Mouse (Mus musculus): Measurements from ENCODE around the gene Sema3d.

Sema3d gene

DNA sequence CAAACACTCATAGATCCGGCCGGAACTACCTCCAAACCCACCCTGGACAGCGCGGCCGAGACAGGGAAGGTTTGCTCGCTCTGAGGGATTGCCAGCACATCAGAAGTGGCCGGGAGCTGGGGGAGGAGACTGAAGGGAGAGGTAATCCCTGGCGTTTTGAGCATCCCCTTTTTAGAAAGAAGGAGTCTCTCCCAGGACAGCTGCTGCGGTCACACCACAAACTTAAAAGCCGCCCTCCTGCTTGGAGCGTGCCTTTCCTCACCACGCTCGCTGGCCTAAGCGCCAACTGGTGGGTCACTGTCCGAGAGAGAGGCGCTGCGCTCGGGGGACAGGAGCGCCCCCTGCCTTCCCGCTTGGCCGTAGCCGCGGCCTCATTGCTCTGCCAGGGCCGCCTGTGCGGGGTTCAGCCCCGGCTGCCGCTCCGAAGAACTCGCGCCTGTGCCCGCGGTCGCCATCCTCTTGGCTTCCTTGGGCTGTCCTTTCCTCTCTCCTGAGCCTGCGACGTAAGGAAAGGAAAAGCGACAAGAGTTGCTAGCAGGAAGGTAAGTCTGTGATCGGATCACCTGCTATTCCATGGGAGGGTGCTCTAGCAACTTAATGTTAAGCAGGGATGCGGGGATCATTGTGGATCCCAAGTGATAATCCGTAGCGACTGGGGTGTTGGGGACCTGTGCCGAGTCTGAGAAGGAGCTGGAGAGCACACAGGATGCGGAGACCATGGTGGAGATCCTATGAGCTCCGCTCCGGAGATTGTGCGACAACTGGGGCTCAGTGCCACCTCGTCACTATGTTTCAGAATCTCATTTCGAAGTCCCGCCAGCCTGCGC is at the start of gene Sema3d:
Sema3d (plus strand) TSS at position 253 of the 827 bp plus-strand sequence.
- peak; percentile 90 for DNase-seq

DNA sequence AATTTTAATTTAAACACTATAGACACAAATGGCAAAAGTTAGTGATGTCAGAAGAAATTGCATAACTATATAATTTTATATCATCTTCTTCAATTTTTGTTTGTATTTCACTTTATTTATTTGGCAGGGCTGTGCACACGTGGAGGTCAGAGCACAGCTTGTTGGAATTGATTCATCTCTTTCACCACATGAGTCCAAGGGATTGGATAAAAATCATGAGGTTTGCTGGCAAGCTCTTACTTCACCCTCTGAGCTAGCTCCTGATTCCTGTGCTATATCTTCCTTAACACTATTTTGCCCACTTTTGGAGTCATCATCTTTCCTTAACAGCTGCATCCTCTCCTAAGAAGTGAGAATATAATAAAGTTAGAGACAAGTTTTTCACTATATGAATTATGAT is 5.9 kb upstream of the Sema3d start:
- no peak for DNase-seq

DNA sequence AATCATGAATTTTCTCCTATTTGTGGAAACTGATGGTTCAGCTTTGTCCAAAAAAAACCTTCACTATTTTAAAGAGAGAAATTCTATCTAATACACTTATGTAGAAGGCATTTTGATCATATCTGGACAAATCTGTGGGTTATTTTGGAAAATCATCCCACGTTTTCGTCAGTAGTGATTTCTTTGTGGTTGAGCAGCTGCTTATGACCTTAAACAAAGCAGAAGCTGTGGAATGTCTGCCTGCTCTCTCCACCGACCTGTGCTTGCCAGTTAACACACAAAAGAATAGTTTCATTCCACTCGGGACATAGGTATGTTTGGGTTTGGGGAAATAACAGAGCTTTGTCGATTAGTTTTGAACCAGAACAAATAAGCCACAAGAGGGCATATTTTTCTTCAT is 4.3 kb upstream of the Sema3d start:
- no peak for DNase-seq

DNA sequence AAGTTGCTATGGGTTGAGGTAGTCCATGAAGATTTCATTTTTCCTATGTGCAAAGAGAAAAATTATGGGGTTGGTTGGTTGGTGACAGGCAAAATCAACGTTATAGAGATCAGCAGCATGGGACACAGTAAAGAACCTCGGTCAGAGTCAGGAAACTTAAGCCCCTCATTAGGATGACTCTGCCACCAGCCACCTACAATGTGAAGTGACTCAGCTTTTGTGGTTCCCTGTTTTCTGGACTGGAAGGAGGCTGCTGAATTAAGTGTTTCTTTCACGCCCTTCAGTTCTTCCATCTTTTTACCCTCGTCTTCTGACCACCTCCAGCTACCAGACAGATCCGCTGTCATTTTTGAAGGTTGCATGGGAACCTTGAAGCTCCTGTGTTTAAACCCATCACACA is 1.2 kb upstream of the Sema3d start:
- no peak for DNase-seq

DNA sequence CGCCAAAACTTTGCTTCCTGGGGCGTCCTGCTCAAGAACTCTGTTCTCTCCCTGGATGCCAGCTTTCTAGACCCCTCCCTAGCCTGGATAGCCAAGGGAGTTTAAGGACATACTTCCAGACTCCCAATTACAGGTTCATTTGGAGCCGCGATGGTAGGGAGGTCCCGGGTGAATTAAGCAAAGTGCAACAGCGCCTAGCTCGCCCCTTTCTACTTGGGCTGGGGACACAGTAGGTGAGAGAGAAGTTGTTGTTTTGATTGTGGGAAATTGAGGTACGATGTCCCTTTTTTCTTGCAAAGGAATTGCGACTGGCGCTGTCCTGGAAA is 738 bp downstream of the Sema3d start:
- no peak for DNase-seq

DNA sequence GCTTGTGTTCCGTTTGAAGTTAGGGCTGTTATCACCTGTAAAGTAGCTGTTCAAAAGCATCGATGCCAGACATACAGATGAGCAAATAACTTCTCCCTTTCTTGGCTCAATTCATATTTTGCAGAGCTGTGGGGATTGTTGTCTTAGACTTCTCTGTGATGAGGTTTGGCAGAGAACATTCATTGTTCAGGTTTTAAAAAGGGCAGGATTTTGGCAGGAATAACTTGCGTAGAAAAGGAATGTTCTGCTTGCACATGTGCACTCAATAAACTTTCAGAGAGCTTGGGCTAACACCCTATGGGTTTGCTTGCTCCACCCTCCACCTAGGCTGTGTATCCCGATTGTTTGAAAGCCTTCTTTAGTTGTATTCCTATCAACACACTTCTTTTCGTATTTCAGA is 9.5 kb downstream of the Sema3d start:
- DNase-seq = no peak

DNA sequence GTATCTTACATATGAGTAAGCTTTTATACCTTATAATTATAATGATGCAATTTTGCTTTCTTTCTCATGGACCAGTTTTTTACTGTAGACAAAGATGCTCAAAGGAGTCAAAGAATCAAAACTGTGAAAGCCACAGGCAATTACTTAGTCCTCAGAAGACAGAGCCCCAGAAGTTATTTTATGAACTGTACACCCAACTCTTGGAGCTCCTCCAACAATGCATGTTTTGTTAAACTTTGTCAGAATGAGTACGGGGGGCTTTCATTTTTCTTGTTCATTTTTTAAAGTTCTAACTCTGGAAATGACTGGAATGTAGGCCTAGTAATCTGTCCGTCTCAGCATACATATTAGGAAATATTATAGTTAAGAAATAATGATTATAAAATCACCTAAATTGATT is 16.1 kb downstream of the Sema3d start:
- DNase-seq = no peak

DNA sequence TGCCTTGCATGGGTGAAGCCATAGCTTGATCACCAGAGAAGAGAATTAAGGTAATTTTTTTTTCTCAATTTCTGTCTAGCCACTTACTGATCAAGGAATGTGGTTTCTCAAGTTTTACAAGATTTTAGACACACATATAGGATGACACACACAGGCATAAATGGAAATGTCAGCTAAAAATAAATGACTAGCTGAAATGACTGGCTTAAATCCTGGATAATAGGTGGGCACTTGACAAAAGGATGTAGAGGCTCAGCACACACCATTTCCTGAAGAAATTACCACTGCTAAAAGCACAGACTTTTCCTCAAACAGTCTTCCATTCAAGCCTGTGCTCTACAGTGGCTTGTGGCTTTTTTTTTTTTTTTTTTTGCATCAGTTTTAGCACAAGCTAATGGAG is 21.0 kb downstream of the Sema3d start:
- DNase-seq = no peak

DNA sequence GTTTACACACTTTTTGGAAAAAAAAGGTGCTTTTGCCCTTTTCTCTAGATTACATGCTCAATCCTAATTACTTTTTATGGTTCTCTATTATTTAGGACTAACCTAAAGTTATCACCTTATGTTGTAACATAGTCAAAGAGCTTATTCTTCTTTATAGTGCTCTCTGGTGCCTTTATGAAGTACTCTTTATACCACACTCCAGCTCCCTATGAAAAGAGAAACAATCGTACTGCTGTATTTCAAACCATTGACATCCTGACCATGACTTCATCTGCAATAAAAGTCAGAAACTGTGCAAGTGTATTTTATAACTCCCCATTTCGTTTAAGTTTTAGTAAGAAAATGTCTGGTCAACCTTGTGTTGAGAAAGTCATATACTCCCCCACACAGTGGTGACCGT is 29.4 kb downstream of the Sema3d start:
- DNase-seq = no peak

DNA sequence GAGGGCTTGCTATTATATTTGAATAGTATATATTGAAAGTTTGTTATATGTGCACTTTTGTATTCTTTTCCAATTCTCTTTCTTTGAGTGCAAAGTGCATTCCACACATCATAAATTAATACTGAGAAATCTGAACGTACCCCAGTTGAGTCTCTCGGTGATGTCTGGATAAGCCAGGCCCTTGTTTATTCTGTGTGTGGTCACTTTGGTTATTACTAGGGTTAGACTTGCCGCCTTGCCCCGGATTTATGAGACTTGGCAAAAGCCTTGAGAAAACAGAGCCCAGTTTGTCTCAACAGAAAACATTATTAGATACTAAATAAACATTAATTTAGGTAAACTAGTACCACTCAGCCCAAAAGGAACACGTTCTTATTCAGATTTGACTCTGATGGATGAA is 40.1 kb downstream of the Sema3d start:
- DNase-seq = no peak

DNA sequence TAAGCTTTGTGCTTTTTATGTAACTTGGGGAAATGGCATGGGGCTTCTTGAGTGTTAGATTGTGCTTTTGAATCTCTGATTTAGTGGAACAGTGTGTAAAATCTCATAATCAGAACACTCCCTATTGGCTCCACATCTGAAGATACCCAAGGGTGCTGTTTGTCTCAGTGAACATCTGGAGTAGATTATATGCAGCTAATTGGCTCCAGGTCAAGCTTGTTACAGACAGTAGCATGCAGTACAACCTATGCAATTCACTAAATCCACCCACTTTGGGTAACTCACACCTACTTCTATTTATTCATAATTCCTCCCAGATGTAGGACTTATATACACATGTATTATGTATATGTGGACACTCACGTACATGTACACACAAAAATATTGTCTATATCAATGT is 58.6 kb downstream of the Sema3d start:
- no peak for DNase-seq

DNA sequence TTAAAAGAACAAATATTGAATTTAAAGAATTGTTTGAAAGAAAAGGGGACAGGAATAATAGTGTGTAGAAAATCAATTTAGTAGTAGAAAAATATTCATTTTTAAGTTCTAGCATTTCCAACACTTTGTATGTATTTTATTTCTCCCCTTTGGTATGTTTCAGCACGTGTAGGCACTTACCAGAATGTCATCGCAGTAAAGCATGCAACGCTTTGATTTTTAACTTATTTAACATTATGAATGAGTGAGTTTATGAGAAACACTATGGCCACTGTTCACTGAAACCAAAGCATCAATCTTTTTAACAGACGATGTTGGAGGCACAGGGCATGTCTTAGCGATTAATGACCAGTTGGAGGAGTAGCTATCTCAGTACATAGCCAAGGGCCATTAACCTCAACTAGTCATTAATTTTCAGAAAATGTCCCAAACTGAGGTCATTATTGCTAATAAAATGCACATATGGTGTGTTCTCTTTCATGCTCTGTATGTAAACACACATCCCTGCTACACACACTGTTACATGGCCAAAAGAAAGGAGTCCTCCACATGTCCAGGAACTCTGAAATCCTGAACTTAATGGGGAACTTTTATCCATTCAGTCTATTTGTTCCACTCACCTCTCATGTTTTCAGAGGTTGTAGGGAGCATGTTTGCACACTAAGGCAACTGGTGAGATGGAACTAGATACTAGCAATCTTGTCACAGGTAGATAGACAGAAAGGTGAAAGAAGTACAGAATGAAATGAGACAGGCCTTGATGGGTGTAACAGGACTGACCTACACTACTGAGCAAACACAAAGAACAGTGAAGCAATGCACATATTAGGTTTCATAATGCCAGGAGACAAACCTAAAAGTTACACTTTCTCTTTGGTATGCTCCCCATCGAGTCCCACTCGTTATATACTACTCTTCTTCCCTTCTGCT is 59.3 kb downstream of the Sema3d start:
- no peak for DNase-seq

DNA sequence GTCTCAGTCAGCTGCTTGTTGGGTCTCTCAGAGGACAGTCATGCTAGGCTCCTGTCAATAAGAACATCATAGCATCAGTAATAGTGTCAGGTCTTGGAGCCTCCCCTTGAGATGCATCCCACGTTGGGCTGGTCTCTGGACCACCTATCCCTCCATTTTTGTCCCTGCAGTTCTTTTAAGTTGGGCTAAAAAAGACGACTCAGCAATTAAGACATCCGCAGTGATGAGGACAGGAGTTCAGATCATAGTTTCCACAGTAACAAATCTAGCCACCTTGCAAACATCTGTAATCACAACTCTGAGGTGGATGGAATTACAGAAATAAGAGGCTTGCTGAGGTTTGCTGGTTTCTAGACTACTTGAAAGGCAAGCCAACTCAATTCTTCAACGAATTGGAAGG is 67.9 kb downstream of the Sema3d start:
- no peak for DNase-seq

DNA sequence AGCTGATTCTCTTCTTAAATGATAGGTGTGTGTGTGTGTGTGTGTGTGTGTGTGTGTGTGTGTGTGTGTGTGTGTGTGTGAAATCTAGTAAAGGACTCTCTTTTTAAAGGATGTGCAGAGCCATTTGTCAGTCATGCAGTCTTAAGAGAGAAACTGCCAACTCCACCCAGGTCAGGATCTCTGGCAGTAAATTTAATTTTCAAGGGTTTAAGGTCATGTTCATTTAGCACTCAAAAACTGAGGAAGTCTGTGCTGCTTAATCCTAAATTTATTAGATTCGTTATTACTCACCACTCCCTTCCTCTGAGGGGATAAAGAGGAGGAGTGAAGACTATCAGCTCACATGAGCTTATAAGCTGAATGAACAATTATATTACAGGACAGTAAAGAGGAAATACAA is 71.8 kb downstream of the Sema3d start:
- DNase-seq = peak; percentile 21

DNA sequence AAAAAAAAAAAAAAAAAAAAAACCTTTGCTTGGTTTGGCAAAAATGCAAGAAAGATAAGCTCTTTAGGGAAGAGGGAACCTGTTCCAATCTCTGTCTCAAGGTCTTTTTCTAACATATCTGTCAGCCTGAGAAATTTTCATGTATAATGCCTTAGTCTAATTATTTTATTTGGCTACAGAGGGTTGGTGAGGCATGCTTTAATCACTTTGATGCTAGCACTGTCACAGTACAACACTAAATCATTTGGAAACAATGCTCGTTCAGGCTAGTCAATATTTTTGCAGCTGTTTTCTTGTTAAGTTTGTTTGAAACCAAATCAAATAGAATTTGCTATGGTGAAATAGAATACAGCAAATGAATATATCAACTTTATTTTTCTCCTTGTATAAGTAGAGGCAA is 74.3 kb downstream of the Sema3d start:
- no peak for DNase-seq

DNA sequence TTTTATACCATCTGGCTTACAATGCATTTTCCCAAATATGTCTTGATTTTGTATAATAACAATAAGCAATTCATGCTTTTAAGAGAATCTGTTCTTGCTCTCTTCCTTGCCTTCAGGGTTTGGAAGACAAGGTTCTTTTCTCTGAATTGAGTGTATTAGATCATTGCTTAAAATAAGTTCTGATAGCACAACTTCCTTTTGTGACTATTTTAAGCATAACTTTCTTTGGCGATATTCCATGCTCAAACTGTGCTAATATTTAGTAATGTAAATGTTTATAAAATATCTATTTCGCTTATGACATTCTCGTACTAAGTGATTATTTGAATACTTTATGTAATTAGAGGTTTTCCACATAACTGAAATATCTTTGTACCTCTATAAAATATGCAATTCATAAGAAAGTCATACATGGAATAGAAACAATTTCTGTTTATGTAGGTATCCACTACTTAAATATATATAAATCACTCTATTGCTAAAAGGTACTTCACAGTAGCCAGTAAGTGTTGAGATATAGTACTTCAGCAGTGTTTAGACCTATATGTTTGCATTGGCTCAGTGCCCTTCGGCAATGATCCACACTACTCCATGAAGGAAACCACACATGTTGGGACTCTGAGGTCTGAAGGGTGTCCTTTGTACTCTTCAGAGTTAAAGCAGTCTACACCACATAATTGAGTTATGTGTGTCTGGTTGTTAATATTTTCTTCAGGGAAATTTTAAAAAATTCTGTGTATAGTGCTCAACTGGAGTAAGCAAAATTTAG is 84.6 kb downstream of the Sema3d start:
- no peak for DNase-seq

DNA sequence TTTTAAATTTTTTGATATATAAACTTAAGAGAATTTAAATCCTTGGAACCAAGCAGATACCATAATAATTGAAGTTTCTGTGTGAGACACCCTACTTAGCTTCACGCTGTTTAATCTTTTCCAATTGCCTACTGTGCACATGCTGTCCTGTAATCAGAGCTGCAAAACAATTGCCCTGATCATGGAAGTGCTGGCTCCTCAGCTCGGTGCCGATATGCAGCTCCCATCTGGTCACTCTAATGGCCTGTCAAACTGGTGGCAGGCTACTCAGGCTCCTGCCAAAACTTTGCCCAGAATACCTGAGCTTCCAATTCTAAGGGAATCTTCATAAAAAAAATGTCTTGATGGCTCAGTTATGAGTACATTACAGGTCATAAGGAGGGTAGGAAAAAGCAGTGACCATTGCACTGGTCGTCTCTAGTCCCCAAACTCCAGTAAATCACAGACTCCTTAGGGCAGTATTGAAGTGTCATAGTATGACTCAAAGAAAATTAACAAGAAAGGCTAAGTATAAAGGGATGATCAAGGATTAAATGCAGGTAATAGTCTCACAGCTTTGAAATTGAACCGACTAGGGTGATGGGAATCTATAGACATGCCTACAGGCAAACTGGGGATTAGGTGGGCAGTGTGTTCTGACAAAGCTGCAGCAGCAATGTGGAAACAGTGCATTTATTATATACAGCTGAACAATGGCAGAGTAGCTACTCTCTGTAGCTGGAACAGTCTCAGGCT is 91.9 kb downstream of the Sema3d start:
- DNase-seq = no peak

DNA sequence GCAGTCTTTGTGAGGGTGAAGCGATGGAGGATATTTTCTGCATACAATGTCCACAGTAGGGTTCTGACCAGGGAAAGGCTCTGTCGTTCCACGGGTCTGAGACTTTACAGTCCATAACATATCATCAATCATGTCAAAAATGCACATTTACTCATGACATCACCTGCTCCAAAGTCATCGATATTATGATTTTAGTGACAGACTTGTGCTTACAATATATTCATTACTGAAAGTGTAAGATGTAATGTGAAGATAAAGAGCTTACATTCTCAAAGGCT is 92.4 kb downstream of the Sema3d start:
- no peak for DNase-seq

DNA sequence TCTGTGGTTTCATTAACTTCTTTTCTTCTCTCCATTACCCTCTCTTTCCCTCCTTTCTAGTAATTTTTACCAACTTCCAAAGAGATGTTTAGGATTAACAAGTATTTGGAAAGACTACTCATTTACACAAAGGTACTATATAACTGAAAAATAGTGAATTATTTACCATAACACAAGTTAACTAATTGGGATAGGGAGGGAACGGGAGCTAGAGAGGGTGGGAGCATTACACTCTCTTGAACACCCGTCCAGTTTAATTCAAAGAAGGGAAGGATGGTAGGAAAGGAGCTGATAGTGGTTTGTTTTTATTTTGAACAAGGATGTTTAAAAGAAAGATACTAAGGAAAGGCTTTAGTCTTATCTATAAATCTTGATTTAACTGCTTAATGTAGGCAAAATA is 104.7 kb downstream of the Sema3d start:
- DNase-seq = no peak

DNA sequence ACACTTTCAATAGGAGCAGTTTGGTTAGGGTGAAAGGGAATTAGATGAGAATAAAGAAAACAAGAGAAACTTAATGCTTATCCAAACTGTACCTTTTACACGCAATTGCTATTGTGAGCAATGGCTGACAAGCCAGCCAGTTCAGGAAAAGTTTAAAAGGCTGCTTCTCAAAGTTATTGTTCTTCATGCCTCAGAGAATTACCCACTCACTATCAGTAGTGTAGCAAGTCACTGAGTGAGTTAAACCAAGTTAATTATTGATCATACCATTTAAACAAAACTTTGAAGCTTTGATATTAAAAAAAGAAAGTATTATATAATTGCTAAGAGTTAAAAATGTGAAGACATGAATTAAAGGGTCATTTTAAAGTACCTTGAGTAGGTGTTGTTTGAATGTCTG is 108.5 kb downstream of the Sema3d start:
- no peak for DNase-seq

DNA sequence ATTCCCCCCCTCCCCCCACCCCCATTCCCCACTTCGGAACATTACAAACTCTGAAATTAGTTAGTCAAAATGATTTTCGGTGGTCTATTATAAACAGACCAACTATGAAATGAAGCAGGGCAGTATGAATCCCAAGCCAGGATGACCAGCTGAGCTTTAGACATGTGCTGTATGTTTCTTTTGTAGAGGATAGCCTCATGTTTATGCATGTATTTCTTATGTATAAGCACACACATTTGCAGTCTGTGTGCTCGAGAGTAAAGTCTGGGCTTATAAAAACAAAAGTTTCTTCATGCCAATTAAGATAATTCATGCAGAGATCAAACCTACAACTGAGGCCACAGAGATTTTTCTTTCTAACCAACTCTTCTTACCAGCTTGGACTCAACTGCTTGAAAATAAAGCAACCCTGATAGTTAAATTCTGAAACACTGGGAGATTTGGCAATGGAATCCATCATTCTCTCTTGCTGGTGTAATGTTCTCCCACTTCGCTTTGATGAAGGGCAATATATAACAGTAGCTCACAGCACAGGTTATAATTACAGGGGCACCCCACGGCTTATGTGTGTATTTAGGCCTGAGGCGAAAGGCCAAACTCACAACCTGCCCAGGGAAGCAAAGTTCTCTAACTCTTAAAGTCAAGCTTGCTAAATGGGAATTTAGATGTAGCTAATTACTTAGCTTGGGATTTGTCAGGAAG is 115.2 kb downstream of the Sema3d start:
- DNase-seq = no peak

DNA sequence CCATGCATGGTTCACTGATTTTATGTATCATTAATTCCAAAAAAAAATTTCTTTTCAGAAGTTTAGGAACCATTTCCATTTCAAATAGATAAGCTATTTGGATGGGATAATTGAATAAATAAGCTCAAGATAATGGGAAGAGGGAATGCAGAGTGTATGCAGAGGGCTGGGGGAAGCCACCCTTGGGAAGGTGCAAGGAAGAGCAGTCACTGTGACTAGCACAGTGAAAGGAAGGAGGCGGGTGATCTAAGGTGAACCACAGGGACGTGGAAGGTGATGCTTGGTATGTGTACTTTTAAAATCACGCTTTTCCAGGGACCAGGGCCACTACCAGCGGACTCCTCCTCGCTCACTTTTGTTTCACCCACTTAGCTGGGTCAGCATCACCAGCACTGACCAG is 115.9 kb downstream of the Sema3d start:
- no peak for DNase-seq
